Mouse (Mus musculus) hindbrain, embryonic 16.5 days (tissue): ENCODE measurements around the gene Vcp. TPM values are rescaled to one million over a fixed set of nuclear protein-coding genes. Genes with fewer than 3 reads are reported as not detected.

Source experiments
- ATAC-seq: fragments of 200-750 bp; cut with Nextera tagmentation; 2 replicates; pipeline ENCODE4 v1.8.0; 2017; ENCODE audit warnings: moderate TSS enrichment, moderate library complexity
- H3K27ac ChIP-seq: fragments of 300-500 bp; sonication (generic); 2 replicates; pipeline ENCODE4 v1.5.1; 2014; ENCODE audit warnings: low read depth, mild to moderate bottlenecking, control low read depth, low read length, moderate library complexity
- H3K27me3 ChIP-seq: fragments of 300-500 bp; sonication (generic); replicated peaks from 2 replicates; pipeline ENCODE4 v1.6.1; 2014; ENCODE audit warnings: low read length; ENCODE audit not compliant: control insufficient read depth, insufficient read depth
- H3K36me3 ChIP-seq: fragments of 300-500 bp; sonication (generic); 2 replicates; pipeline ENCODE4 v1.6.1; 2014; ENCODE audit warnings: mild to moderate bottlenecking, low read length, moderate library complexity, mixed read lengths; ENCODE audit not compliant: control insufficient read depth, insufficient read depth
- H3K4me1 ChIP-seq: fragments of 300-500 bp; sonication (generic); 2 replicates; pipeline ENCODE4 v1.6.1; 2014; ENCODE audit warnings: low read depth, low read length; ENCODE audit not compliant: control insufficient read depth, insufficient read depth
- H3K4me2 ChIP-seq: fragments of 300-500 bp; sonication (generic); 2 replicates; pipeline ENCODE4 v1.6.1; 2014; ENCODE audit warnings: mild to moderate bottlenecking, low read length, control low read depth, moderate library complexity
- H3K4me3 ChIP-seq: fragments of 300-500 bp; sonication (generic); 2 replicates; pipeline ENCODE4 v1.5.1; 2014; ENCODE audit warnings: mild to moderate bottlenecking, low read length, control low read depth, moderate library complexity
- H3K9ac ChIP-seq: fragments of 300-500 bp; sonication (generic); 2 replicates; pipeline ENCODE4 v1.6.1; 2014; ENCODE audit warnings: low read depth, mild to moderate bottlenecking, control low read depth, low read length, moderate library complexity
- H3K9me3 ChIP-seq: fragments of 300-500 bp; sonication (generic); 2 replicates; pipeline ENCODE4 v1.6.1; 2014; ENCODE audit warnings: mild to moderate bottlenecking, low read length, moderate library complexity; ENCODE audit not compliant: control insufficient read depth
- WGBS: fragments of 180-500 bp; shearing (Covaris S2); extraction: QIAGEN DNeasy Blood & Tissue Kit; methylation state at CpG from one replicate; pipeline ENCODE4 v1.1.7; 2014; 5-methylcytosine and 5-hydroxymethylcytosine counted together
- polyA plus RNA-seq: library from polyadenylated mRNA; unstranded; fragments of >200 nt; fragmentation: Nextera tagmentation; extraction: Ambion mirVana; gene quantifications from 2 replicates; pipeline ENCODE4 v1.2.1, GENCODE M21; 2015

The Vcp gene
- polyA plus RNA-seq, 1 experiment from 2014 or later, result 478 TPM

DNA sequence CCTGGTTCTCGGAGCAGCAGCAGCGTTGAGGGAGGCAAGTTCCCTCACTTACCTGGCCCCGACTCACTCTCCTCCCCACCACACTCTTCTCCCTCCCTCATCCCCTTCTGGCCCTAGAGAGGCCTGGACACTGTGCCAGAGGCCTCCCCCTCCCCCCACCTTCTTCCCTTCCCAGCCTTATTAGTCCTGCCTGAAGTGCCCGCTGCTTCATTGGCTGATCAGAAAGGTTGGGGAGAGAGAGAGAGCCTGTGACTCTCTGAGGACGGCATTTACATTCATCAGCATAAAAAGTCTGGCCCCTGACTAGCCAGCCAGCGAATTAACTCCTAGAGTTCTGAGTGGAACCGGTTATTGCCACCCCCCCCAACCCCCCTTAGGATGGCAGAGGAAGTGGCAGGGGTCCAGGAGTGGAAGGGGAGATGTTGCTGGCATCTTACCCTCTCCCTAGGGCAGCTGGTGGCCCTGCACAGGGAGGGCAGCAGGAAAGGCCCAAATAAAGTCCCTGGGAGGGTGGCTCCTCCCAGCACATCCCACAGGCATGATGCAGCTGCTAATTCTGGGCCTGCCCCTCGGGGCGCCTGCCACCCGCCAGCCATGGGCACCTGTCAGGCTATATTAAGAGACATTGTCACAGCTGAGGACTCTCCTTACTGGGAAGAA, 46.7 kb downstream of the Vcp start:
- 0 out of 2 replicates have a peak, but pooled peaks have one; percentile 2 for ATAC-seq

DNA sequence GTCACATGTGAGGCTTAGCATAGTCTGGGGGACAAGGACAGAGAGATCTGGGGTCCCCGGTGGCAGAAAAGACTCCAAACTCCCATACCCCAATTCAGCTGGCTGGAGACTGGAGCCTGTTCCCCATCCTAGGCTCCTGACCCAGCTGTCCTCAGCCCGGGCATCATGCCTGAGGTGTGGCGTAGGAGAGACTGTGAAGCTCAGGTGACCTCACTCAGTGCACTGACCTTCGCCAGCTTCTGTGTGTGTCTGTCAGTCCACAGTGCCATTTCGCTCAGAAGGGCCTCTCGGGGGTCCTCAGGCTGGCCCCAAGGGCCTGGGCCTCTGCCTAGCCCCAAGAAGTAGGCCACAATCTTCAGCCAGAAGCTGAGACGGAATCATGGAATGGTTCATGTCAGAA, 47.7 kb downstream of the Vcp start:
- Histone ChIP-seq H3K4me3 (peak overlapping the region; percentile 29), H3K9ac (peak overlapping the region; percentile 98; the same call in 1 of the 2 replicates), H3K9me3 (no peaks in the 10 kb centered on the region), H3K27ac (peak overlapping the region; percentile 2; the same call in 1 of the 2 replicates), H3K4me2 (peak overlapping the region; percentile 93), H3K4me1 (peaks cover 48% of the 10 kb centered on the region), H3K36me3 (peaks cover 13% of the 10 kb centered on the region), H3K27me3 (no peaks in the 10 kb centered on the region)
- WGBS, result 81% methylated on average over 7 of the region's 7 CpGs
- no peak for ATAC-seq

More for the DNA sequence above, 46.7 kb downstream of the Vcp start:
- WGBS, result 5% methylated on average over 10 of the region's 10 CpGs
- Histone ChIP-seq H3K9ac (peak overlapping the region; percentile 51), H3K4me2 (peak overlapping the region; percentile 93), H3K36me3 (peaks cover 20% of the 10 kb centered on the region), H3K4me3 (peak overlapping the region; percentile 29), H3K27me3 (no peaks in the 10 kb centered on the region), H3K27ac (peak overlapping the region; percentile 75), H3K9me3 (no peaks in the 10 kb centered on the region), H3K4me1 (peaks cover 43% of the 10 kb centered on the region)

DNA sequence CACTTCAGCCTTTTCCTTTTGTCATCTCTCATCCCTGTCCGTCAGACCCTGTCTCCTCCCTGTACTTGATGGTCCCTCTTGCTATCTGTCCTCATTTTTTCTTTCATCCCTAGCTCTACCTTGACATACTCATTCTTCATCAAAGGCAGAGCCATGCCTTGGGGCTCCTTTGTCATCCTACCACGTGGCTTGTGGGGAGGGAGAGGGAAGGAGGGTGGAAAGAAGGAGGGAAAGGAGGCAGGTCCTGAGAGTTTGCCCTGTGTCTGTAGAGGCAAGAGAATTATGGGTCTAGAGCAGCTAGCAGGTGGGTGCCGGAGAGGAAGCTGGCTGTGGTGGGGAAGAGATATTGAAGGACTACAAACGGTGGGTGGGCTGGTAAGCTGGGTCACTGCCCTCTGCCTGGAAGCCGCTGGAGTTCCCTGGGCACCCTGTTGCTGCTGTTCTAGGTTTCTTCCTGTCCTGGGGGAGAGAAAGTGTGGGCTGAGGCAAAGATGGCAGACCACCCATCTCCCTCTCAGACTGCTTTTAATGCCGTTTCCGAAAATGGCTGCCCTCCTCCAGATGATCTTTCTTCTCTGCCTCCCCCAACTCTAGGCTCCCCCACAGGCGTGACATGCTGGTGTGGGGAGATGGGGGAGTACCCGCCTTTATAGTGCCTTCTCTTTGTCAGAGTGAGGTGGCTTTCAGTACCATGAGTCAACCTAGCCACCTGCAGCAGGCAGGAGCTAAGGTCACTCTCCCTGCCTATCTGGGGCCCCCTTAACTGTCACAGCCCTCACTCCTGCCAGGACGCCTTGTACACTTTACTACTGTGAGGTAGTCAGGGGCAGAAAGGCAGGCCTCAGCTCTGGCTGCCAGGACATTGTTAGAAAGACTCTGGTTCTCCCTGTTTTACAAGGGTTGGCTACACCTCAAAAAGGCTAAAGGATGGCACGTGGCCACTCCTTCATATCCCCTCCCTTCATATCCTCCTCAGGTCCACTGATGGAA, 48.8 kb downstream of the Vcp start:
- peaks cover 3% of the 10 kb centered on the region; the same call in 1 of the 2 replicates for H3K36me3 ChIP-seq
- H3K9me3 ChIP-seq, result no peaks in the 10 kb centered on the region
- 42% methylated on average over 11 of the region's 11 CpGs for whole genome bisulfite sequencing
- H3K27ac ChIP-seq, result peak overlapping the region; percentile 63
- peaks cover 57% of the 10 kb centered on the region for H3K4me1 ChIP-seq
- H3K9ac ChIP-seq, result peak overlapping the region; percentile 98
- H3K27me3 ChIP-seq, result no peaks in the 10 kb centered on the region
- H3K4me2 ChIP-seq, result peak overlapping the region; percentile 93
- peak overlapping the region; percentile 80 for H3K4me3 ChIP-seq
- ATAC-seq, result no peak

DNA sequence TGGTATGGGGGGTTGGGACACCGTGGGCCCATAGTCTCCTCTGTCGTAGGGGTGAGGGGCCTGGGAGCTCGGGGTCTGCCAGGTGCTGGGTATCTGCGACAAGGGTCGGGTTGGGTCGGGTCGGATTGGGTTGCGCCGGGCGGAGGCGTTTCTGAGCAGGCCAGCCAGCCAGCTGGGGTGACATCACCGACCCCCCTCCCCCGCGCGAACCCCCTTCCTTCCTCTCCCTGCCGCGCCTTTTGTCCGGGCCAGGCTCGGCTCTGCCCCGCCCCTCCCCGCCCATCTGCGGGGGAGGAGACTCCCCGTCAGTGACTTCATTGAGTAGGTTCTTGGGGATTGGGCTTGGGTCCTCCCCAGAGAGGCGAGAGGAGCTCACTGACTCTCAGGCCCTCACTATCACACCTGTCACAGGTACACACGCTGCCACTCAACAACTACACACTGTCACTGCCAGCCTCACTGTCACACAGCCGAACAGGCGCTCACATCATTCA, 50.2 kb downstream of the Vcp start:
- Histone ChIP-seq H3K27me3 (no peaks in the 10 kb centered on the region), H3K36me3 (no peaks in the 10 kb centered on the region), H3K9me3 (no peaks in the 10 kb centered on the region), H3K9ac (peak overlapping the region; percentile 98), H3K4me2 (peak overlapping the region; percentile 93), H3K4me1 (peaks cover 63% of the 10 kb centered on the region), H3K27ac (peak overlapping the region; percentile 96), H3K4me3 (peak overlapping the region; percentile 80)
- 3% methylated on average over 9 of the region's 27 CpGs for WGBS
- ATAC-seq, result peak; percentile 38

DNA sequence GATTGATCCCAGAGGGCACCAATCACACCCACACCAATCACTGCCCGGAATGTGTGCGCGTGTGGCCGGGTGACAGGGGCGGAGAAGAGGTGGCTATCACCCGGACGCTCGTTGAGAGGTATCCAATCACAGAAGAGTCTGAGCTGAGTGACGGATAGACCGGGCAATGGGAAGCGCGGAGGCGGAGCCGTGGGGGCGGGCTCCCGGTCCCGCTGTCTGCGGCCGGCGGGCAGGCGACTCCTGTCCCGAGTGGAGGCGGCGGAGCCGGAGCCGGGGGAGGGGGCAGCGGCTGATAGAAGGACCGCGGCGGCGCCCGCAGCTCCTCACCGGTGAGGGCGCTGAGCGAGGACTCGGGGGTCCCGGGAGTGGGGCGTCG, 50.6 kb downstream of the Vcp start, which contains the start of gene Dnajb5:
TSS of gene Dnajb5 (plus strand) at position 139 of the 376 bp plus-strand sequence.
- peaks cover 61% of the 10 kb centered on the region for H3K4me1 ChIP-seq
- peak within 1 kb of the TSS; percentile 93 for H3K4me2 ChIP-seq
- peak within 1 kb of the TSS; percentile 80 for H3K4me3 ChIP-seq
- H3K36me3 ChIP-seq, result no peaks in the 10 kb centered on the region
- peak within 1 kb of the TSS; percentile 96 for H3K27ac ChIP-seq
- H3K27me3 ChIP-seq, result no peaks in the 10 kb centered on the region
- under 1% methylated on average over 37 of the region's 39 CpGs for WGBS
- no peaks in the 10 kb centered on the region for H3K9me3 ChIP-seq
- peak within 1 kb of the TSS; percentile 98 for H3K9ac ChIP-seq
- peak; percentile 95 for ATAC-seq

DNA sequence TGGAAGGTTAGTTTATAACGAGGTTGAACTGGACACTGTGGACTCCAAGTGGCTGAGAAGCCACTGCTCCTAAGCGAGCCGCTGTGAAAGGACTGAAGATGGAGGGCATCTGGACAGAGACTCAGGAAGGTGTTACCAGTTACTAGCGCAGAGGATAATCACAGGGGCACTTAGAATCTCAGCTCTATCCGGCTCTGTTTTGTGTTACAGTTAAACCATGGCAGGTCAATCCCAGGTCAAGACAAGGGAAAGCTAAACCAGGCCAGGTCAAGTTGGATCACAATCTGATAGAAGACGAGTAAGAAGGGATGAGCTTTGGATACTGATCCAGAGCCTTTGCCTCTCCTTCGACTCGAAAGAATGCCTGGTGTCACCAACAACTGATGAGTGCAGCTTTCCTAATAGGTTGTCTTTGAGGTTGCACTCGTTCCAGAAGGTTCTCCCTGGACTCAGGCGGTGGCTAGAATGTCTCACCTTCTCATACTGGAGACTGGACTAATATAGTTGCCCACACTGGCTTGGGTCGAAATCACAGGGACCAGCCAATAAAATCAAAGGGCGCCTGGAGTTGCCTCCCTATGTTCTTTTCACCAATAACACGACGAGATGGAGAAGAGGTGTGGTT, 51.1 kb downstream of the Vcp start:
- peak overlapping the region; percentile 80 for H3K4me3 ChIP-seq
- ATAC-seq, result no peak
- peak overlapping the region; percentile 93 for H3K4me2 ChIP-seq
- H3K9me3 ChIP-seq, result no peaks in the 10 kb centered on the region
- 12% methylated on average over 14 of the region's 14 CpGs for WGBS
- no peaks in the 10 kb centered on the region for H3K27me3 ChIP-seq
- no peaks in the 10 kb centered on the region for H3K36me3 ChIP-seq
- H3K27ac ChIP-seq, result peak overlapping the region; percentile 74
- H3K9ac ChIP-seq, result peak overlapping the region; percentile 30; the same call in 1 of the 2 replicates
- H3K4me1 ChIP-seq, result peaks cover 56% of the 10 kb centered on the region

DNA sequence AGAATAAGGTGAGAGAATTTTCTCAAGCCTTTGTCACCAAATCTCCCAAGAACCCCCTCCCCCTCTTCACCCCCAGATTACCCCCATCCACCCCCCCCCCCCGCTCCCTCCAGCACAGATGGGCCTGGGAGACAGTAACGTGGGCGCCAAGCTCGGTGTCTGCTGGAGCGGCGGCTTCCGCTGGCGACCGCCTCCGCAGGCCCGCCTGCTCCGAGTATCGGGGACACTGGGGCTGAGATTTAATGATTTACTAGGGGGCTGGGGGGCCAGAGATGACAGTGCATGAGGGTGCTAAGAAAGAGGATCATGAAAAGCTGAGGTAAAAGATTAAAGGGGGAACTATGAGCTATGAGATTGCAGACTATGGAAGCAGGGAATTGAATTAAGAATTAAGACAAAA, 51.8 kb downstream of the Vcp start:
- no peak for ATAC-seq
- H3K4me3 ChIP-seq, result no peak overlapping the region
- no peak overlapping the region for H3K4me2 ChIP-seq
- WGBS, result 33% methylated on average over 13 of the region's 13 CpGs
- H3K27ac ChIP-seq, result peak overlapping the region; percentile 74
- no peaks in the 10 kb centered on the region for H3K36me3 ChIP-seq
- H3K27me3 ChIP-seq, result no peaks in the 10 kb centered on the region
- peaks cover 50% of the 10 kb centered on the region for H3K4me1 ChIP-seq
- no peak overlapping the region for H3K9ac ChIP-seq
- H3K9me3 ChIP-seq, result no peaks in the 10 kb centered on the region

DNA sequence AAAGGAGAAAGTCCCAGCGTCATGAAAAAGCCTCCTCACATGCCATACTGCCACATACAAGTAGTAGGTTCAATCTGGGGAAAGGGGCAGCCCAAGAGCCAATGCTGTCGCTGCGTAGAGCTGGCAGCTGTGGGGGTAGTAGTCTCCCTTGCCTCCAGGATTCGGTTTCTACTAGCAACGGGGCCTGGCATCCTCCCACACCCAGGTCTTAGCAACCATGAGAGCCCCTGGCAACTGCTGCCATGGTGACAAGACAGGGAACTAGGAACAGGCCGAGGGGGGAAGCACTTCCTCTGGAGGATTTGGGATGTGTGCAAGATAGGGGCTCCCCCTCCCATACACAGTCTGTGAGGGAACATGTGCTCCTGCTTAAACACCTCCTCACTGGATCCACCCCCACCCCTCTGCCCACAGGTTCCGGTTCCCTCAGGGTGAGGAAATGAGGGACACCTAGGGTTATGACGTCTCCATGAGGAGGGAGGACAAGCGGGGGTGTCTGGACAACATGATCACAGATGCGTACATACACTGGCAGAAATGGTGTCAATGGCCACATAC, 53.5 kb downstream of the Vcp start:
- peak; percentile 45 for ATAC-seq
- H3K9me3 ChIP-seq, result no peaks in the 10 kb centered on the region
- peak overlapping the region; percentile 40 for H3K4me2 ChIP-seq
- no peaks in the 10 kb centered on the region for H3K27me3 ChIP-seq
- WGBS, result 22% methylated on average over 10 of the region's 10 CpGs
- H3K4me3 ChIP-seq, result no peak overlapping the region
- H3K27ac ChIP-seq, result peak overlapping the region; percentile 81
- peak overlapping the region; percentile 41; the same call in 1 of the 2 replicates for H3K9ac ChIP-seq
- H3K4me1 ChIP-seq, result peaks cover 33% of the 10 kb centered on the region
- H3K36me3 ChIP-seq, result no peaks in the 10 kb centered on the region
